Mouse (Mus musculus) Patski (cell line): ENCODE measurements around the gene Crlf2. TPM values are rescaled to one million over a fixed set of nuclear protein-coding genes. Genes with fewer than 3 reads are reported as not detected.

ENCODE experiments used
- ATAC-seq: fragments of 100-300 bp; one replicate; pipeline ENCODE4 v1.8.0; 2021
- CTCF ChIA-PET: fragments of 350-600 bp; sonication (Branson Sonifier 250); formaldehyde crosslinking; loops from one replicate; lab custom pipeline; 2022; ENCODE audit warnings: inconsistent platforms; lab: Charles Lee
- POLR2A ChIA-PET: fragments of 350-600 bp; sonication (Branson Sonifier 250); formaldehyde crosslinking; loops from one replicate; lab custom pipeline; 2022; ENCODE audit warnings: antibody characterized with exemption, inconsistent platforms; lab: Charles Lee
- DNase-seq: peaks from one replicate; pipeline ENCODE4 v3.0.0-alpha.2; 2011; ENCODE audit warnings: low read depth, low spot score
- H3K27me3 ChIP-seq: fragments of 371-371 bp; one replicate; pipeline ENCODE4 v1.5.1; 2021
- CTCF ChIP-seq: fragments of 100-300 bp; IDR thresholded peaks from one replicate; pipeline ENCODE4 v1.5.1; 2021
- in situ Hi-C: fragments of 300-500 bp; cut with MboI; formaldehyde crosslinking; loops from 3 replicates; pipeline ENCODE4 v1.11.1; 2018; ENCODE audit warnings: low pct_unique_long_range_greater_than_20kb, mixed read lengths
- polyA plus RNA-seq: library from polyadenylated mRNA; unstranded; gene quantifications from one replicate; pipeline ENCODE4 v1.2.3, GENCODE M21; 2021

The Crlf2 gene
- polyA plus RNA-seq = 29.7 TPM

DNA sequence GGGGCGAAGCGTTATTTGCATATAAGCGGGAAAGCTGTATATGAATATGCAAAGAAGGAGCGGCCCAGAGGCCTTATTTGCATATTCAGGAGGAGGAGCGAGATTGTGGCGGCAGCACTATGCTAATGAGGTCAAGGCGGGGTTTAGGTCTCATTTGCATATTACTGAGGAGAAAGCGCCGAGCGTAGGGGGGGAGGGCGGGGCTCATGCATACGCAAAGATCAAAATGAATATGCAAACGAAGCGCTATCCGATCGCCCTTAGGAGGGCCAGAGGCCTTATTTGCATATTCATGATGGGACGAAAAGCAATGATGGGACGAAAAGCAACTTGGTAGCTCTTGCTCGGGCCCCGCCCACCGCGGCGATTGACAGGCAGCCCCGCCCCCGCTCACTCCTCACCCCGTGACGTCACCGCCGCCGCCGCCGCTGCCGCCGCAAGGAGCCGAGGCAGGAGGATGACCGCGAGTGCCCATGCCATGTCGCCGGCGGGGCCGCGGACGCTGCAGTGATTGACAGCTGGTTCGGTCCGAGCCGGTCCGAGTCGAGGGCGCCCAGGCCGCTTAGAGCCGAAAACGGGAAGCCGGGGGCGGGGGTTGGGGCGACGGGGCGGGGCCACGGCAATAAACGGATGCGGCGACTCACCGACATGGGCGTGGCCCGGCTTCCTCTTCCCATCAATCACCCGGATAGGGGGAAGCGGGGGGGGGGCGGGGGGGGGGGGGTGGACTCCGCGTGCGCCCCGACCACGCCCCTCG is at the start of gene Crlf2:
Gene Crlf2 (minus strand): TSS at position 590 of the 757 bp plus-strand sequence.
- peak; percentile 85 for DNase-seq
- TF ChIP-seq CTCF = no peak
- H3K27me3 ChIP-seq = no peaks in the 10 kb centered on the region
- ATAC-seq = peak; percentile 78
- in situ Hi-C loops = loop anchor here (10.0 kb wide), 1 partner anchor 576 kb away; the partner anchor contains the start of gene Chfr
- ChIA-PET POLR2A (no interaction called here), CTCF (no interaction called here)

DNA sequence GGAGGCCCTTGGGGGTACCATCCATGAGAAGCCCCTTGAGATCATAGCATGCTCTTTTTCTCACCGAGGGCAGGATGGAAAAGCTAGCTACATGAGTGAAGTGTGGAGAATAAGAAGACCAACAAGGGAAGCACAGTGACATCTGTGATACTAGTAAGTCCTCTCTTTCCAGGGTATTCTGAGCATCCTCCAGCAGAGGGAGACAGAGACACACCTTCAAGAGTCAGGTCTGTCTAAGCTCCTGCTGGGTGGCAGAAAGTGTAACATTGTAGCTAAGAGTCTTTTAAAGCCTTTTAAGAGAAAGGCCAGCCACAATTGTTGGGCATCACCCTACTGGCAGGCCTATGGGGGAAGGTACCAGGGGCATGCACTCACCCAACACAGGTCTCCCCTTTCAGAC is 43.8 kb upstream of the Crlf2 start:
- ChIA-PET POLR2A (no interaction called here), CTCF (no interaction called here)
- no peak for ATAC-seq
- H3K27me3 ChIP-seq = no peaks in the 10 kb centered on the region
- in situ Hi-C loops = loop anchor here (10.0 kb wide), 1 partner anchor 422 kb away; no protein-coding TSS in a partner anchor
- TF ChIP-seq CTCF = peak; percentile 63
- DNase-seq = no peak

DNA sequence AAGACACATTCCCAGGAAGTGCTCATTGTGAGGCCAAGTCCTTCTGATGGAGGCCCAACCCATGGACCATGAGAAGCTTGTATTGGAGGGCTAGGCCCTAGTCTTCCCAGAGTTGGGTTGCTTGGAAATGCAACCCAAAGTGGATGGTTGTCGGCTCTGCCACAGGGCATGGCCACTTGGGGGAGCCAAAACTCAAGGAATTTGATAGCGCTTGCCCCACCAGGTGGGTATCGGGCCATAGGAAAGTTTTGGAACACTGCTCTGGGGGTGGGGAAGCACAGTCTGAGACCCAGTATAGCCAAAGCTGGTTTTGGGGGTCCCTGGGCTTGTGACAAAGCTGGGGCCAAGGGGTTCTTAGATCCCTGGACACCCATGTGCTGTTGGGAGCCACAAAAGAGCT is 42.3 kb upstream of the Crlf2 start:
- ATAC-seq (peak; percentile 71), DNase-seq (no peak)
- peak; percentile 74 for TF ChIP-seq CTCF
- in situ Hi-C loops = loop anchor here (10.0 kb wide), 1 partner anchor 424 kb away; no protein-coding TSS in a partner anchor
- POLR2A ChIA-PET = no interaction called here
- CTCF ChIA-PET = interaction anchor here (1.6 kb wide), 1 partner anchor 422 kb away, joined by 6 read pairs; no protein-coding TSS in a partner anchor
- no peaks in the 10 kb centered on the region for H3K27me3 ChIP-seq

DNA sequence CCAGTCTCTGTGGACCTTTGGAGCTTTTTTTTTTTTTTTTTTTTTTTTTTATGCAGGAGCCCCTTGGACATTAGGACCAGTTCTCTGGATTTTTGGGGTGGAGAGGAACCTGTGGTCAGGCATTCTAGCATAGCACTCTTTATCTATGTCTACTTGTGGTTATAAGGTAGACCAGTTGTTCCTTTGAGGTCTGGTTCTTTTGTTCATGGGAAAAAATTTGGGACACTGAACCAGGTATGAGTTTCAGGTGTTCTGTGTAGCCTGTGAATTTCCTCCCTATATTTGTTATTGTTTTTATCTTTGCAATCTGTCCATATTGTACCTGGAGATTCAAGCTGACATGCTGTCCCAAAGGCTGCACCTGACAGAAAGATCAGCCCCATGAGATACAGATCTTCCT is 40.1 kb upstream of the Crlf2 start:
- ChIA-PET CTCF (interaction anchor here (0.7 kb wide), 1 partner anchor 267 kb away, joined by 3 read pairs; no protein-coding TSS in a partner anchor), POLR2A (no interaction called here)
- peaks cover 6% of the 10 kb centered on the region for H3K27me3 ChIP-seq
- in situ Hi-C loops = loop anchor here (10.0 to 25.0 kb wide), 2 partner anchors 94 to 437 kb away; no protein-coding TSS in a partner anchor
- no peak for TF ChIP-seq CTCF
- DNase-seq (peak; percentile 19), ATAC-seq (no peak)

DNA sequence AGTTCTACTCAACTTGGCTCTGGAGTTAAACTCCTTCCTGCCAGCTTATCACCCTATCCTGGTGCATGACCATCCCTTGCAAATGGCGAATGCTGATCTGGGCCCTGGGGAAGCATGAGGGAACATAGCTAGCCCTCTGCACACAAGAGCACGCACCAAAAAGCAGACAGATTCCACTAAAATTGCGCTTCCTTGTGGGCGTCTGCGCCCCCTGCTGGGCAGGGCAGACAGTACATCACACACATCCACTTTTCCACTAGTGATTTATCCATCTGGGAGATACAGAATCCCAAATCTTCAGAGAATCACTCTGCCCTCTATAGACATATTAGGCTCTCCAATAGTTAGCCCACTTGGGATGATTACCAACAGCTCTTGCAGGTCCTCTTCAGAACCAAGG is 37.9 kb upstream of the Crlf2 start:
- in situ Hi-C loops = loop anchor here (10.0 to 25.0 kb wide), 2 partner anchors 92 to 434 kb away; no protein-coding TSS in a partner anchor
- H3K27me3 ChIP-seq = peaks cover 6% of the 10 kb centered on the region
- peak; percentile 74 for TF ChIP-seq CTCF
- no peak for ATAC-seq
- POLR2A ChIA-PET = no interaction called here
- DNase-seq = no peak
- CTCF ChIA-PET = interaction anchor here (1.0 kb wide), 1 partner anchor 85 kb away, joined by 3 read pairs; no protein-coding TSS in a partner anchor

DNA sequence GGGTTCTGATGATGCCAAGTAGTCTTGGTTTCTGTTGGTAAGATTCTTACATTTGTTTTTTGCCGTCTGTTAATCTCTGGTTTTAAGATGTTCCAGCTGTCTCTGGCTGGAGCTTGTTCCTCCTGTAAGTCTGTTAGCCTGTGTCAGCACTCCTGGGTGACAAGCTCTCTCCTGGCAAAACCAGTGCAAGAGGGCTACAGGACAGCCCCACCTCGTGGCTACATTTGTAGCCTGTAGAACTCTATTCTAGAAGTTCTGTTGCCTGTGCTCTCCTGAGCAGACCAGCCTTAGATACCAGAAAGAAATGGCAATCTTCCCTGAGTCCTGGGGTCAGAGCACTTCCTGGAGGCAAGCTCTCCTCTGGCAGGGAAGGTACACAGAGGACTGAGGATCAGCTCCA is 4.0 kb upstream of the Crlf2 start:
- no peak for ATAC-seq
- no peak for DNase-seq
- TF ChIP-seq CTCF = no peak
- in situ Hi-C loops = no loop called here
- H3K27me3 ChIP-seq = no peaks in the 10 kb centered on the region
- ChIA-PET CTCF (no interaction called here), POLR2A (no interaction called here)

DNA sequence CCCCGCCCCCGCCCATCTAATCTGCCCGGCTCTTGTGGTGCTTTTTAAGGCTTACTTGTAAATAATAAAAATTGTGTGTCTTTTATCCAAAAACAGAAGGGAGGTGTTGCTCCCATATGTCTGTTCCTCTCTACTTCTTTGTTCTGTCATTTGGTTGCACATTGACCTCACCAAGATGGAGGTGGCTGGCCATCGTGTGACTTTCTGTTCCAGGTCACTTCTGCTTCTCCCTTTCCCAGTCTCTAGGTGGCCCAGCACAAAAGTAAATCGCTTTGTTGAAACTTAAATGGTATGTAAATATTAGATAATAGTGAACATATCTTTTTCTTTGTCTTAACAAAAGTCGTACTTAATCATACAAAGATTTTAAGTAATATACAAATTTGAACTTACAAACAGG is 398 bp upstream of the Crlf2 start:
- TF ChIP-seq CTCF = no peak
- ChIA-PET CTCF (no interaction called here), POLR2A (no interaction called here)
- ATAC-seq (no peak), DNase-seq (no peak)
- H3K27me3 ChIP-seq = no peaks in the 10 kb centered on the region
- in situ Hi-C loops = loop anchor here (10.0 kb wide), 1 partner anchor 576 kb away; the partner anchor contains the start of gene Chfr

DNA sequence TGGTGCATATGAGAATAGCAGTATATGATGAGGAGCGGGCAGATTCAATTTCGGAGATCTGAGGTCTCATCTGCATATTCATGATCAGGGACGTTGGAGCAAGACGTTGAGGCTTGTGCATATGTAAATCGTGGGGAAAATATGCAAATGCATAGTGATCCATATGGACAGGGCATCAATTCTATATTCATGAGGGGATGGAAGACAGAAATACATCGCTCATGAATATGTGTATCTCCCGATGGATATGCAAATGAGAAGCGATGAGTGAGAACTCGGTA is 730 bp downstream of the Crlf2 start:
- ChIA-PET CTCF (no interaction called here), POLR2A (no interaction called here)
- H3K27me3 ChIP-seq = no peaks in the 10 kb centered on the region
- ATAC-seq (no peak), DNase-seq (no peak)
- TF ChIP-seq CTCF = no peak
- in situ Hi-C loops = loop anchor here (10.0 kb wide), 1 partner anchor 577 kb away; the partner anchor contains the start of gene Chfr

DNA sequence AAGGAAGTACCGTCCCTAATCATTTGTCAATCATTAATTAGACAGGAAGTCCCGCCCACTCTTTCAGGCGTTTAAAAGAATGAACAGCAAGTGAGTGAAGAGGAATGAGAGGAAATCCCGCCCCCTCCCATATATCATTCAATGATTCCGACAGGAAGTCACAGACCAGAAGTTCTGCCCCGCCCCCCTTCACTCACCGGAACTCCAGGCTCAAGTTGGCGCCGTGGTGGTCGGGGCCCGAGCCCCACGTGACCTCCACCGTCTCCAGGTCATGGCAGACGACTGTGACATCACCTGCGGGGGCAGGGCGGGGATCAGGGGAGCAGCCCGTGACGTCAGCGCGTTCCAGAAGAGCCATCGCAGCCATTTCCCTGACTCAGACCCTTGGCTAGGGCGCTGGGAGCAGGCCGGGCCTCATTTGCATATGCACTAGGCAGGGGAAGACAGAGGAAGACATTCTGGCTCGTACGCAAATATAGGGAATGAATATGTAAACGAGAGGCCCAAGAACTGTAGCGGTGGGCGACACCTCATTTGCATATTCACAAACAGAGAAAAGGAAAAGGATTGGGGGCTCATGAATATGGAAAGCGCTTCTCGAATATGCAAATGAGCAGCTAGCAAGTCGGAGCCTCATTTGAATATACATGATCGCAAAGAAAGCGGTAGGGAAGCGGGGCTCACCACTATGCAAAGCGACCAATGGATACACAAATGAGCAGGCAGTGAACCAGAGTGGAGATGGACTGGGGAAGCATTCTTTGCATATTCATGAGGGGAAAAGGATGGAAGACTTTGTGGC is 1.3 kb downstream of the Crlf2 start:
- no peaks in the 10 kb centered on the region for H3K27me3 ChIP-seq
- ATAC-seq (peak; percentile 54), DNase-seq (peak; percentile 98)
- ChIA-PET CTCF (no interaction called here), POLR2A (no interaction called here)
- in situ Hi-C loops = loop anchor here (10.0 kb wide), 1 partner anchor 577 kb away; the partner anchor contains the start of gene Chfr
- no peak for TF ChIP-seq CTCF

DNA sequence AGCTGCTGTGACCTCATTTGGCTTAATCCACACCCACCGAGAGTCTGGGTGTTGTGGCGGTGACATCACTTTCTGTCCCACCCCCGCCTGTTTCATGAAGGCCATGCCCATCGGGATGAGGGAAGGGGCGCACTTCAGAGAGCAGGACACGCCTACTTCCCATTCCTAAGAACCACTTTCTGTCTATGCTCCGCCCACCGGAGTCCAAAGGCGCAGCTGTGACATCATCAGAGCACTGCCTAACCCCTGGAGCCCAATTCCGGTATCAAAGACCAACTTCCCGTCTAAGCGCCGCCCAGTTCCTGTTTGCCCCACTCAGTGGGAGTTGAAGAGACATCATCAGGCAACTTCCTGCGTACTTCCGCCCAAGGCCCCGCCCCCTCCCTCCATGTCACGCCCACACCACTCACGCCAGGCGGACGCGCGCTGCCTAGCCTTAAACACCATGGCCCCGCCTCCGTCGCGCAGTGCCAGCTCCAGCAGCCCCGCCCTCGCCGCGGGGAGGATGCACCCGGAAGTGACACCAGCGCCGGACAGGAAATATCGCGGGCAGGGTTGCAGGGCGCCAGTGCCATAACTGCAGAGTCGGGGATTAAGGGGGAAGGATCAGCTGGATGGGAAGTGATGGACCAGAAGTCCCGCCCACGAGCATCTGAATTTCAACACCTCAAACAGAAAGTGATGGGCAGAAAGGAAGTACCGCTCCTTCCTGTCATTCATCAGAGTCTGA is 2.0 kb downstream of the Crlf2 start:
- in situ Hi-C loops = loop anchor here (10.0 kb wide), 1 partner anchor 578 kb away; the partner anchor contains the start of gene Chfr
- no peak for TF ChIP-seq CTCF
- peak; percentile 27 for ATAC-seq
- ChIA-PET POLR2A (no interaction called here), CTCF (no interaction called here)
- DNase-seq = no peak
- H3K27me3 ChIP-seq = no peaks in the 10 kb centered on the region
